Mouse (Mus musculus): ENCODE measurements around the gene Arl4a. TPM values are rescaled to one million over a fixed set of nuclear protein-coding genes. Genes with fewer than 3 reads are reported as not detected.

Gene Arl4a
- polyA plus RNA-seq, 1 experiment from 2014 or later, result 61.4 TPM

Other genes starting within 250 kb of the Arl4a start
- gene Scin, start 96.2 kb upstream of the Arl4a start, polyA plus RNA-seq (2016; fragmentation: Nextera tagmentation; extraction: Ambion mirVana), result 0.22 and 0.43 TPM in 2 replicates
- not detected in 2 replicates for gene Lsmem1, start 161.5 kb upstream of the Arl4a start, polyA plus RNA-seq (2016; fragmentation: Nextera tagmentation; extraction: Ambion mirVana)
- gene Ifrd1, start 210.5 kb upstream of the Arl4a start, polyA plus RNA-seq (2016; fragmentation: Nextera tagmentation; extraction: Ambion mirVana), result 89.6 and 93.3 TPM in 2 replicates

All from liver, embryonic 12.5 days (tissue).